Mouse (Mus musculus): ENCODE measurements at regions not wholly inside any gene's neighbourhood (a gene's known extent, or its start where the extent isn't known, plus 50 kb on each side); places are given as distances from the start of the nearest gene placed in this dataset.

DNA sequence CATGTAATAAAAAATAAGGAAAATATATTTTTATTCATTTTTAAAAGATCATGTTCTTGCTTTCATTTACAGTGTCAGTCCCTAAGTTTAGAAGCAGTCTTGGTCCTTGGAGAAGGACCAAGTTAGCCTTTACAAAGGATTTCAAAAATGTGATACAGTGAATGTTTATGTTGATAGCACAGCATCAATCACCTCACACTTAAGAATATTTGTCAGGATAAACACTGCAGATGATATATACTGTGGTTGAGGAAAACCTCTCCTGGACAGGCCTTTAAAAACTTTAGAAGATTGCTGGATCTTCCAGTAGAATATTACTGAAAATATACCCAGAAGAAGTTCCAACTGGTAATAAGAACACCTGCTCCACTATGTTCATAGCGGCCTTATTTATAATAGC lies 420.4 kb downstream of the Tmem182 start:
- H3K9me3 ChIP-seq (replicated peaks; ENCODE audit: control insufficient read depth, low read length): no peaks in the 10 kb centered on the region
- no peak for ATAC-seq (ENCODE audit: insufficient read depth, low read depth)
- no peaks in the 10 kb centered on the region for H3K27me3 ChIP-seq (ENCODE audit: control insufficient read depth, insufficient read depth, low read length)
- no peak overlapping the region for H3K9ac ChIP-seq (replicated peaks; ENCODE audit: low read depth, low read length)
- WGBS: 85% methylated on average over 1 of the region's 1 CpGs
- no peak overlapping the region for H3K4me3 ChIP-seq (ENCODE audit: low read depth, low read length)
- no peak overlapping the region for H3K27ac ChIP-seq (ENCODE audit: low read depth)
- no peak for TF ChIP-seq EP300 (IDR thresholded peaks at IDR 0.05; ENCODE audit: low read depth)
- TF ChIP-seq CTCF (IDR thresholded peaks at IDR 0.05; ENCODE audit: low read depth): no peak
- H3K4me2 ChIP-seq (ENCODE audit: low read depth, low read length): no peak overlapping the region
- H3K36me3 ChIP-seq (replicated peaks; ENCODE audit: control insufficient read depth, insufficient read depth, low read length): no peaks in the 10 kb centered on the region
- no peak for DNase-seq (ENCODE audit: low spot score)
- H3K4me1 ChIP-seq (ENCODE audit: control insufficient read depth, insufficient read depth): no peaks in the 10 kb centered on the region

DNA sequence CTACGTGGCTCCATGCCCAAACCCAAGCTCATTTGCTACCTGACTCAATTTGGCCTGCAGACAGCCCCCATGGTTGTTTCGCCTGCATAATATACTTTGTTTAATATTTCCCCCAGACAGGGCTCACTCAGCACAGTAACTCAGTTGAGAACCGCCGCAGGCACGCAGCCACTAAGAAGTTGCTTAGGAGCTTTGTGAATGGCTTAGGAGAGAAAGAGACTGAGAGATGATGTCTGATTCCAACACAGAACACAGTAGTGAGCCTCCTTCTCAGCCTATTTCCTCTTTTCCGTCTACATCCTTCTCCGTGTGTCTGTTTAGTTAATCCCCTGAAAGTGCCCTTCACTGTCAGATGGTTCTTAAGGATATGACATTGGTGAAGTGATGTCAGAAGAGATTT lies 429.9 kb downstream of the Tmem182 start:
- Histone ChIP-seq H3K4me1 (ENCODE audit: control insufficient read depth, insufficient read depth) (no peaks in the 10 kb centered on the region), H3K4me3 (ENCODE audit: low read depth, low read length) (no peak overlapping the region)
- no peak for DNase-seq (ENCODE audit: low spot score)

DNA sequence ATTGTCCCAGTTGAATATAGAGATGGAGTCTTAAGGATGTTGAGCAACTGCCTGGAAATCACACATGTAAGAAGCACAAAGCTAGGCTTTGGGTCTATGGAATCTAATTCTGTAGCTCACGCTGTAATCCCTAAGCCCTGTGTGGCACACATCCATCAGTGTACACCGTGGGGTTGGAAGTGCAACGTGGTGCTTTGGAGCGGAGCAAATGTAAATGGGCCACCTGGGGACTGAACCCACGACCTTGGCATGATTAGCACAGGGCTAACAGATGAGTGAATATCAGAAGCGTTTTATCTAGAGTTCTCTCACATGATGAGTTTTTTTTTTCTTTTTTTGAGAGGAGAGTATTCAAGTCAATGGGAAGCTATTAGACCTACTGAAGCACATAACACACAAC lies 437.6 kb downstream of the Tmem182 start:
- Histone ChIP-seq H3K4me1 (ENCODE audit: control insufficient read depth, insufficient read depth) (no peaks in the 10 kb centered on the region), H3K4me2 (ENCODE audit: low read depth, low read length) (no peak overlapping the region), H3K9me3 (replicated peaks; ENCODE audit: control insufficient read depth, low read length) (no peaks in the 10 kb centered on the region), H3K27me3 (ENCODE audit: control insufficient read depth, insufficient read depth, low read length) (no peaks in the 10 kb centered on the region), H3K27ac (ENCODE audit: low read depth) (no peak overlapping the region), H3K4me3 (ENCODE audit: low read depth, low read length) (no peak overlapping the region), H3K36me3 (replicated peaks; ENCODE audit: control insufficient read depth, insufficient read depth, low read length) (no peaks in the 10 kb centered on the region), H3K9ac (replicated peaks; ENCODE audit: low read depth, low read length) (no peak overlapping the region)
- no peak for DNase-seq (ENCODE audit: low spot score)
- no peak for TF ChIP-seq CTCF (IDR thresholded peaks at IDR 0.05; ENCODE audit: low read depth)
- TF ChIP-seq EP300 (IDR thresholded peaks at IDR 0.05; ENCODE audit: low read depth): no peak
- no peak for ATAC-seq (ENCODE audit: insufficient read depth, low read depth)
- WGBS: 76% methylated on average over 6 of the region's 6 CpGs

More for the DNA sequence above, 429.9 kb downstream of the Tmem182 start:
- Histone ChIP-seq H3K4me2 (ENCODE audit: low read depth, low read length) (no peak overlapping the region), H3K27ac (ENCODE audit: low read depth) (no peak overlapping the region), H3K9ac (replicated peaks; ENCODE audit: low read depth, low read length) (no peak overlapping the region), H3K27me3 (ENCODE audit: control insufficient read depth, insufficient read depth, low read length) (no peaks in the 10 kb centered on the region), H3K9me3 (replicated peaks; ENCODE audit: control insufficient read depth, low read length) (no peaks in the 10 kb centered on the region), H3K36me3 (replicated peaks; ENCODE audit: control insufficient read depth, insufficient read depth, low read length) (no peaks in the 10 kb centered on the region)
- ATAC-seq (ENCODE audit: insufficient read depth, low read depth): no peak
- 75% methylated on average over 7 of the region's 7 CpGs for WGBS
- TF ChIP-seq CTCF (IDR thresholded peaks at IDR 0.05; ENCODE audit: low read depth): no peak
- no peak for TF ChIP-seq EP300 (IDR thresholded peaks at IDR 0.05; ENCODE audit: low read depth)

DNA sequence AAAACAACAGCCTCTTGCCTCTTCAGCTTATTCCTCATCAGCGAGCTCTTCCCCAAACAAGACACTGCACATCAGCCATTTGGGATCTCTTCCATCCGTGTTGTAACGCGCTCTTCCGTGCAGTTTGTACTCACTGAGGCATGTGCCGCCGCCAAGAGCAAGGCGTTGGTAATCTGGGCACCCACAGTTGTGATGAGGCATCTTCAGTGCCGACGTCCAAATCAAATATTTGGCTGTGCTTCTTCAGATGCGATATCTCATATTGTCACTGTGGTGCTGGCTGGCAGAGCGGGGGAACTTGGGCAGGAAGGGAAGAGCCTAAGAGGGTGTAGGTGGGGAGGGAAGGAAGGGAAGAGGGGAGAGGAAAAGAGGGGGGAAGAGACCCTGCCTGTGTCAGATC lies 439.2 kb downstream of the Tmem182 start:
- no peak for TF ChIP-seq EP300 (IDR thresholded peaks at IDR 0.05; ENCODE audit: low read depth)
- TF ChIP-seq CTCF (IDR thresholded peaks at IDR 0.05; ENCODE audit: low read depth): no peak
- Histone ChIP-seq H3K9me3 (replicated peaks; ENCODE audit: control insufficient read depth, low read length) (no peaks in the 10 kb centered on the region), H3K4me2 (ENCODE audit: low read depth, low read length) (no peak overlapping the region), H3K36me3 (replicated peaks; ENCODE audit: control insufficient read depth, insufficient read depth, low read length) (no peaks in the 10 kb centered on the region), H3K4me1 (ENCODE audit: control insufficient read depth, insufficient read depth) (no peaks in the 10 kb centered on the region), H3K9ac (replicated peaks; ENCODE audit: low read depth, low read length) (no peak overlapping the region), H3K4me3 (ENCODE audit: low read depth, low read length) (no peak overlapping the region), H3K27me3 (ENCODE audit: control insufficient read depth, insufficient read depth, low read length) (no peaks in the 10 kb centered on the region), H3K27ac (ENCODE audit: low read depth) (no peak overlapping the region)
- DNase-seq (ENCODE audit: low spot score) (no peak), ATAC-seq (ENCODE audit: insufficient read depth, low read depth) (no peak)
- WGBS: 89% methylated on average over 12 of the region's 12 CpGs

DNA sequence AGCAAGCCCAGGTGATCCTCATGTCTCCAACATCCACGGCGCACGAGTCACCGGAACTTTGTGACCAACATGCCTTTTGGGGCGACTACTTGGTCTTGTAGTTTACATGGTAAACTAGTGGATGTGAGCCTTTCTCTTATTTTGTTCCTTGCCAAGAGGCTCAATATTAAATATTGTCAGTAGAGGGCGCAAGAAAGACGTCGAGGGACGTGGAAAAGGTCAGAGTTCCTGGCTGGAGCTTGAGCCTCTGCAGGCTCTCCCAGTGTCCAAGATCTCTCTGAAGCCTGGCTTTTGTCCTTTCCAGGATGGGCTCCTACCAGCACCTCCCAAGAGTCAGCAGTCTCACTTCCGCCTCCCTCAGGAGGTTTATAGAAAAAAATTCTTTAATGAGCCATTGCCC lies 458.8 kb downstream of the Tmem182 start:
- no peak overlapping the region for H3K4me2 ChIP-seq (ENCODE audit: low read depth, low read length)
- no peak overlapping the region for H3K4me3 ChIP-seq (ENCODE audit: low read depth, low read length)
- no peak overlapping the region for H3K27ac ChIP-seq (ENCODE audit: low read depth)
- H3K9me3 ChIP-seq (replicated peaks; ENCODE audit: control insufficient read depth, low read length): no peaks in the 10 kb centered on the region
- ATAC-seq (ENCODE audit: insufficient read depth, low read depth): no peak
- no peaks in the 10 kb centered on the region for H3K4me1 ChIP-seq (ENCODE audit: control insufficient read depth, insufficient read depth)
- H3K36me3 ChIP-seq (replicated peaks; ENCODE audit: control insufficient read depth, insufficient read depth, low read length): no peaks in the 10 kb centered on the region
- DNase-seq (ENCODE audit: low spot score): peak; percentile 32
- no peak for TF ChIP-seq EP300 (IDR thresholded peaks at IDR 0.05; ENCODE audit: low read depth)
- TF ChIP-seq CTCF (IDR thresholded peaks at IDR 0.05; ENCODE audit: low read depth): peak; percentile 57
- 37% methylated on average over 10 of the region's 10 CpGs for WGBS
- H3K9ac ChIP-seq (replicated peaks; ENCODE audit: low read depth, low read length): no peak overlapping the region
- no peaks in the 10 kb centered on the region for H3K27me3 ChIP-seq (ENCODE audit: control insufficient read depth, insufficient read depth, low read length)

DNA sequence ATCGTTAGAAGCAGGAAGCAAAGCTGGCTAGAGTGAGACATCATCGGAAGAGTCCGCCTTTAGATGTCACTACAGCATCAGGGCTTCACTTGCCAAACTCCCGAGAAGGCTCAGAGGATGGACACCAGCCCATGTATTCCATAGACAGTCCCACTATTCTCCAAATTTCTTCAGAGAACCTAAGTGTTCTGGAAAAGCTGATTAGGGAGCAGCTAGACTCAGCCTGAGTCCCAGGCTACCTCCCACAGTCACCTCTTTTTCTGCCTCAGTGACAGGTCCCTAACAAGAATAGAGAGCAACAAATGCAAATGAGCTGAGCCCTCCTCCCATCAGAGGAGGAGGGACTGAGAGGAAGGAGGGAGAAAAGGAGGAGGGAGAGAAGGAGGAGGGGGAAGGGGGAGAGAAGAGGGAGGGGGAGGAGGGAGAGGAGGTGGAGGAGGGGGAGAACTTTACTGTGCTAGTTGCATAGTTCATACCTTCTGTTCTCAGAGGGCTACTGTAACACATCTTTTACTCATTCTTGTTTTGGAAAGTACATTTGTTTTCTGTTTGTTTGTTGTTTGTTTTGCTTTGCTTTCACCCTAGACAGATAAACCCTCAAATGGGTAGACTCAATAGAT lies 465.8 kb downstream of the Tmem182 start:
- Histone ChIP-seq H3K9ac (replicated peaks; ENCODE audit: low read depth, low read length) (no peak overlapping the region), H3K27ac (ENCODE audit: low read depth) (no peak overlapping the region), H3K9me3 (replicated peaks; ENCODE audit: control insufficient read depth, low read length) (no peaks in the 10 kb centered on the region), H3K36me3 (replicated peaks; ENCODE audit: control insufficient read depth, insufficient read depth, low read length) (no peaks in the 10 kb centered on the region), H3K4me2 (ENCODE audit: low read depth, low read length) (no peak overlapping the region), H3K4me1 (ENCODE audit: control insufficient read depth, insufficient read depth) (no peaks in the 10 kb centered on the region), H3K4me3 (ENCODE audit: low read depth, low read length) (no peak overlapping the region), H3K27me3 (ENCODE audit: control insufficient read depth, insufficient read depth, low read length) (no peaks in the 10 kb centered on the region)
- ATAC-seq (ENCODE audit: insufficient read depth, low read depth) (no peak), DNase-seq (ENCODE audit: low spot score) (no peak)
- TF ChIP-seq CTCF (IDR thresholded peaks at IDR 0.05; ENCODE audit: low read depth) (peak; percentile 44; the same call in 1 of the 2 replicates), EP300 (IDR thresholded peaks at IDR 0.05; ENCODE audit: low read depth) (no peak)
- 16% methylated on average over 4 of the region's 4 CpGs for WGBS

All from heart, postnatal 0 days (tissue).